Mouse (Mus musculus): ENCODE data around the gene Rbl1.

Rbl1 gene

GRCm38 (mm10) chr2:157133769-157134478 lies 70.4 kb downstream of the Rbl1 start:
- no peak for DNase-seq (ENCODE audit: low spot score in 2 of 2)

- DNase-seq (ENCODE audit: low spot score in 2 of 2) = no peak
These were observed 71.4 kb downstream of the Rbl1 start for GRCm38 (mm10) chr2:157132686-157133540.

GRCm38 (mm10) chr2:157132086-157132485 lies 72.2 kb downstream of the Rbl1 start:
- DNase-seq (ENCODE audit: low spot score in 2 of 2) = no peak

- no peak for DNase-seq (ENCODE audit: low spot score in 2 of 2)
These were observed 73.4 kb downstream of the Rbl1 start for GRCm38 (mm10) chr2:157130813-157131514.

GRCm38 (mm10) chr2:157129601-157130164 lies 74.7 kb downstream of the Rbl1 start:
- no peak for DNase-seq (ENCODE audit: low spot score in 2 of 2)

- DNase-seq (ENCODE audit: low spot score in 2 of 2) = no peak
These were observed 75.2 kb downstream of the Rbl1 start for GRCm38 (mm10) chr2:157129096-157129495.

- DNase-seq (ENCODE audit: low spot score in 2 of 2) = peak in 1 of 2 experiments; percentile 12
These were observed 76.3 kb downstream of the Rbl1 start for GRCm38 (mm10) chr2:157128072-157128471.

GRCm38 (mm10) chr2:157127370-157127769 lies 77.0 kb downstream of the Rbl1 start:
- DNase-seq (ENCODE audit: low spot score in 2 of 2) = no peak

GRCm38 (mm10) chr2:157125246-157125645 lies 79.1 kb downstream of the Rbl1 start:
- DNase-seq (ENCODE audit: low spot score in 2 of 2) = no peak

- DNase-seq (ENCODE audit: low spot score in 2 of 2) = no peak
These were observed 82.6 kb downstream of the Rbl1 start for GRCm38 (mm10) chr2:157121766-157122165.

- DNase-seq (ENCODE audit: low spot score in 2 of 2) = no peak
These were observed 85.3 kb downstream of the Rbl1 start for GRCm38 (mm10) chr2:157119075-157119474.

- no peak for DNase-seq (ENCODE audit: low spot score in 2 of 2)
These were observed 85.8 kb downstream of the Rbl1 start for GRCm38 (mm10) chr2:157118556-157118955.

GRCm38 (mm10) chr2:157116964-157117363 lies 87.4 kb downstream of the Rbl1 start:
- DNase-seq (ENCODE audit: low spot score in 2 of 2) = no peak

- no peak for DNase-seq (ENCODE audit: low spot score in 2 of 2)
These were observed 96.1 kb downstream of the Rbl1 start for GRCm38 (mm10) chr2:157108236-157108635.

- no peak for DNase-seq (ENCODE audit: low spot score in 2 of 2)
These were observed 99.9 kb downstream of the Rbl1 start for GRCm38 (mm10) chr2:157104454-157104853.

GRCm38 (mm10) chr2:157102256-157102655 lies 102.1 kb downstream of the Rbl1 start:
- DNase-seq (ENCODE audit: low spot score in 2 of 2) = no peak

- peak in 1 of 2 experiments; percentile 28 for DNase-seq (ENCODE audit: low spot score in 2 of 2)
These were observed 102.7 kb downstream of the Rbl1 start for GRCm38 (mm10) chr2:157101650-157102049.

GRCm38 (mm10) chr2:157100319-157100605 lies 104.1 kb downstream of the Rbl1 start:
- DNase-seq (ENCODE audit: low spot score in 2 of 2) = no peak

- no peak for DNase-seq (ENCODE audit: low spot score in 2 of 2)
These were observed 104.6 kb downstream of the Rbl1 start for GRCm38 (mm10) chr2:157099532-157100318.

Measured in frontal cortex, postnatal 36 days (tissue).